28 mouse cellular contexts compared by ENCODE assay signal in the genomic region with DNA sequence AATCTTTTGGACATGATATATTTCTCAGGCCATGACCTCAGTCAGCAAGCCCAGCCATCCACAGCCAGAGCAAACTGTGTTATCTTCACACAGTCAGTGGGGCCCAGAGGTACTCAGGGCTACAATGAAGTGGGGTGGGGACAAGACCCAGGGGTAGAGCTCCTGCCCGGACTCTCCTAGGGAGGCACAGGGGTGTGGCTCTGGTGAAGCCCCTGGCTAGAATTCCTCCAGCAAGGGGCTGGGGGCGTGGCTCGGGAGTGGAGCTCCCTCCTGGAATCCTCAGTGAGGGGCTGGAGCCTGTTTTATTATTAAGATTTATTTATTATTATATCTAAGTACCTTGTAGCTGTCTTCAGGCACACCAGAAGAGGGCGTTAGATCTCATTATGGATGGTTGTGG. TPM values are rescaled to one million over a fixed set of nuclear protein-coding genes. Genes with fewer than 3 reads are reported as not detected.
"Had no signal": no experiment of that assay in that cellular context is flagged by ENCODE, and none has a peak within 500 bp of the region (broad histone marks: within the 10 kb centered on the region; RNA-seq: fewer than 3 reads in every experiment).

No protein-coding gene starts in this region.

- ATAC-seq: inflammation-experienced regulatory T-cells, adult 6 months; intestine, embryonic 16.5 days; midbrain, embryonic 16.5 days had no signal

- H3K4me3 ChIP-seq: limb, embryonic 12.5 days; limb, embryonic 15.5 days; lung, embryonic 15.5 days; megakaryocyte, embryonic 14.5 days; midbrain, embryonic 12.5 days; myocyte; neural tube, embryonic 12.5 days; neural tube, embryonic 15.5 days; stomach, embryonic 15.5 days had no signal

- H3K9me3 ChIP-seq: limb, embryonic 12.5 days; limb, embryonic 15.5 days; lung, embryonic 15.5 days; megakaryocyte, embryonic 14.5 days; midbrain, embryonic 12.5 days; neural tube, embryonic 12.5 days; neural tube, embryonic 15.5 days; stomach, embryonic 15.5 days had no signal

- H3K9ac ChIP-seq: limb, embryonic 12.5 days; limb, embryonic 15.5 days; liver, embryonic 14.5 days; lung, embryonic 15.5 days; midbrain, embryonic 12.5 days; neural tube, embryonic 12.5 days; neural tube, embryonic 15.5 days; stomach, embryonic 15.5 days had no signal

- H3K27me3 ChIP-seq: limb, embryonic 15.5 days; lung, embryonic 15.5 days; midbrain, embryonic 12.5 days; stomach, embryonic 15.5 days had no signal

- H3K4me2 ChIP-seq: limb, embryonic 12.5 days; limb, embryonic 15.5 days; lung, embryonic 15.5 days; midbrain, embryonic 12.5 days; neural tube, embryonic 12.5 days; neural tube, embryonic 15.5 days; stomach, embryonic 15.5 days had no signal

- DNase-seq: kidney, adult 18-20 months; kidney, adult 9 months; kidney, postnatal 14 days; kidney, postnatal 4 days; layer of hippocampus, postnatal 36 days; left cerebral cortex, postnatal 4 days; lung, adult 18-20 months; lung, postnatal 10 days; lung, postnatal 36 days; right cerebral cortex, adult 18-20 months; right cerebral cortex, postnatal 14 days; right cerebral cortex, postnatal 4 days; thymus, adult 18-20 months; thymus, postnatal 14 days had no signal

- H3K36me3 ChIP-seq: limb, embryonic 12.5 days; limb, embryonic 15.5 days; lung, embryonic 15.5 days; midbrain, embryonic 12.5 days; neural tube, embryonic 12.5 days; neural tube, embryonic 15.5 days; stomach, embryonic 15.5 days had no signal

- H3K27ac ChIP-seq: limb, embryonic 12.5 days; limb, embryonic 15.5 days; liver, embryonic 14.5 days; lung, embryonic 15.5 days; midbrain, embryonic 12.5 days; neural tube, embryonic 12.5 days; neural tube, embryonic 15.5 days; stomach, embryonic 15.5 days had no signal

RNA-seq across cellular contexts. Expression of gene Kcnn1, which starts 13.3 kb away (rescaled TPM):
- total RNA-seq: monocyte, adult 5-6 weeks had no signal
- polyA plus RNA-seq: inflammation-experienced regulatory T-cells, adult 6 months had no signal

RNA-seq across cellular contexts. Expression of gene Slc5a5, which starts 16.2 kb away (rescaled TPM):
- total RNA-seq: monocyte, adult 5-6 weeks had no signal
- polyA plus RNA-seq: inflammation-experienced regulatory T-cells, adult 6 months had no signal
